Mouse (Mus musculus): ENCODE data around the gene Prkar2a.

The Prkar2a gene

GRCm38 (mm10) chr9:108692226-108693041 lies 3.3 kb downstream of the Prkar2a start:
- DNase-seq (ENCODE audit: low read depth, low spot score) = peak; percentile 55

- DNase-seq (ENCODE audit: low read depth, low spot score) = no peak
These were observed 4.8 kb downstream of the Prkar2a start for GRCm38 (mm10) chr9:108693946-108694345.

GRCm38 (mm10) chr9:108694533-108694932 lies 5.4 kb downstream of the Prkar2a start:
- no peak for DNase-seq (ENCODE audit: low read depth, low spot score)

- no peak for DNase-seq (ENCODE audit: low read depth, low spot score)
These were observed 13.4 kb downstream of the Prkar2a start for GRCm38 (mm10) chr9:108702476-108702875.

- DNase-seq (ENCODE audit: low read depth, low spot score) = no peak
These were observed 14.4 kb downstream of the Prkar2a start for GRCm38 (mm10) chr9:108703373-108704110.

- DNase-seq (ENCODE audit: low read depth, low spot score) = no peak
These were observed 15.5 kb downstream of the Prkar2a start for GRCm38 (mm10) chr9:108704591-108704990.

GRCm38 (mm10) chr9:108707212-108707611 lies 18.1 kb downstream of the Prkar2a start:
- no peak for DNase-seq (ENCODE audit: low read depth, low spot score)

- DNase-seq (ENCODE audit: low read depth, low spot score) = no peak
These were observed 19.7 kb downstream of the Prkar2a start for GRCm38 (mm10) chr9:108708833-108709232.

GRCm38 (mm10) chr9:108710767-108711166 lies 21.7 kb downstream of the Prkar2a start:
- DNase-seq (ENCODE audit: low read depth, low spot score) = no peak

- DNase-seq (ENCODE audit: low read depth, low spot score) = no peak
These were observed 27.1 kb downstream of the Prkar2a start for GRCm38 (mm10) chr9:108716199-108716598.

GRCm38 (mm10) chr9:108723751-108724150 lies 34.6 kb downstream of the Prkar2a start:
- DNase-seq (ENCODE audit: low read depth, low spot score) = no peak

- peak; percentile 60 for DNase-seq (ENCODE audit: low read depth, low spot score)
These were observed 37.0 kb downstream of the Prkar2a start for GRCm38 (mm10) chr9:108726116-108726515.

GRCm38 (mm10) chr9:108729050-108729449 lies 39.9 kb downstream of the Prkar2a start:
- no peak for DNase-seq (ENCODE audit: low read depth, low spot score)

- DNase-seq (ENCODE audit: low read depth, low spot score) = no peak
These were observed 43.3 kb downstream of the Prkar2a start for GRCm38 (mm10) chr9:108732462-108732861.

GRCm38 (mm10) chr9:108734626-108735025 lies 45.5 kb downstream of the Prkar2a start:
- no peak for DNase-seq (ENCODE audit: low read depth, low spot score)

GRCm38 (mm10) chr9:108739239-108739638 lies 50.1 kb downstream of the Prkar2a start:
- DNase-seq (ENCODE audit: low read depth, low spot score) = no peak

- DNase-seq (ENCODE audit: low read depth, low spot score) = no peak
These were observed 50.9 kb downstream of the Prkar2a start for GRCm38 (mm10) chr9:108740062-108740461.

GRCm38 (mm10) chr9:108742048-108742447 lies 52.9 kb downstream of the Prkar2a start:
- no peak for DNase-seq (ENCODE audit: low read depth, low spot score)

GRCm38 (mm10) chr9:108746876-108747499 lies 57.9 kb downstream of the Prkar2a start:
- DNase-seq (ENCODE audit: low read depth, low spot score) = no peak

- no peak for DNase-seq (ENCODE audit: low read depth, low spot score)
These were observed 58.6 kb downstream of the Prkar2a start for GRCm38 (mm10) chr9:108747694-108748093.

GRCm38 (mm10) chr9:108748600-108749183 lies 59.6 kb downstream of the Prkar2a start:
- DNase-seq (ENCODE audit: low read depth, low spot score) = no peak

GRCm38 (mm10) chr9:108750616-108751015 lies 61.5 kb downstream of the Prkar2a start:
- DNase-seq (ENCODE audit: low read depth, low spot score) = no peak

Measured in telencephalon, adult 2 months (tissue).